Mouse (Mus musculus): ENCODE results near the gene Stat4. TPM values are rescaled to one million over a fixed set of nuclear protein-coding genes. Genes with fewer than 3 reads are reported as not detected.

The Stat4 gene
- polyA plus RNA-seq, 1 experiment from 2014 or later, result 0.95 TPM

DNA sequence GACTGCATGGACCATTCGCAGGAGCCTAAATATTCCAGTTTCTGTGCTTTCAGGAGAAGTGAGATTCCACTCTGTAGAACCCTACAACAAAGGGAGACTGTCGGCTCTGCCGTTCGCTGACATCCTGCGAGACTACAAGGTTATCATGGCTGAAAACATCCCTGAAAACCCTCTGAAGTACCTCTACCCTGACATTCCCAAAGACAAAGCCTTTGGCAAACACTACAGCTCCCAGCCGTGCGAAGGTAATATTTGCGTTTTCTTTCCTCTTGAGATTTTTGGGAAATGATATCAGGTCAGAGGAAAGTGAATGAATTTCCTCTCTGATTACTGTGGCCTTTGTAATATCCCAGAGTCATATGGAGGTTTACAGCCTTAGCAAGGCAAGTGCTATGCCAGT is 115.8 kb downstream of the Stat4 start:
- 93% methylated on average over 8 of the region's 8 CpGs for WGBS
- no peak overlapping the region for H3K27ac ChIP-seq (ENCODE audit: low read depth, low read length)
- H3K9me3 ChIP-seq (ENCODE audit: control insufficient read depth, low read length), result no peaks in the 10 kb centered on the region
- H3K36me3 ChIP-seq (ENCODE audit: control insufficient read depth, insufficient read depth, low read length), result no peaks in the 10 kb centered on the region
- ATAC-seq (ENCODE audit: low FRiP score, low TSS enrichment), result no peak
- H3K9ac ChIP-seq (ENCODE audit: low read depth, low read length), result no peak overlapping the region
- H3K4me1 ChIP-seq (ENCODE audit: control insufficient read depth, insufficient read depth, low read length), result no peaks in the 10 kb centered on the region
- no peaks in the 10 kb centered on the region for H3K27me3 ChIP-seq (ENCODE audit: control insufficient read depth, insufficient read depth, low read length)
- no peak overlapping the region for H3K4me2 ChIP-seq (replicated peaks; ENCODE audit: low read depth, low read length)
- H3K4me3 ChIP-seq (ENCODE audit: low read length), result no peak overlapping the region

DNA sequence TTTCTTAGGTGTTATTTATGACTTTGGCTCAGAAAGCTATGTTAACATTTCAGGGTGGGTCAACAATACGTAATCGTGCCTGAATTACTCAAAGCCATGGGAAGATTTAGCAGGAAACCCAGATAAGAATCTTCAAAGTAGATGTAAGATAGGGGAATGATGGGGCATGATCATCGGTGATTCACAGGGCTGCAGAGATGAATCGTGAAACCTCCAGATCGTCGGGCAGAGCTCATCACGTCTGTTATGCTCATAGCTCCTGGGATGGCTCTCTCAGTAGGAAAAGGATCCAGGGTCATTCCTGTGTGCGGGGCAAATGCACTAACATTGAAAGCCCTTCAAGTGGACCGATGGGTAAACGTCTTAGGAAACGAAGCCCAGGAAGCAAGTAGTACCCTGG is 120.3 kb downstream of the Stat4 start:
- Histone ChIP-seq H3K27ac (ENCODE audit: low read depth, low read length) (no peak overlapping the region), H3K36me3 (ENCODE audit: control insufficient read depth, insufficient read depth, low read length) (no peaks in the 10 kb centered on the region), H3K9ac (ENCODE audit: low read depth, low read length) (no peak overlapping the region), H3K27me3 (ENCODE audit: control insufficient read depth, insufficient read depth, low read length) (no peaks in the 10 kb centered on the region), H3K4me2 (replicated peaks; ENCODE audit: low read depth, low read length) (no peak overlapping the region), H3K4me3 (ENCODE audit: low read length) (no peak overlapping the region), H3K4me1 (ENCODE audit: control insufficient read depth, insufficient read depth, low read length) (no peaks in the 10 kb centered on the region), H3K9me3 (ENCODE audit: control insufficient read depth, low read length) (no peaks in the 10 kb centered on the region)
- no peak for ATAC-seq (ENCODE audit: low FRiP score, low TSS enrichment)
- WGBS, result 78% methylated on average over 11 of the region's 11 CpGs

DNA sequence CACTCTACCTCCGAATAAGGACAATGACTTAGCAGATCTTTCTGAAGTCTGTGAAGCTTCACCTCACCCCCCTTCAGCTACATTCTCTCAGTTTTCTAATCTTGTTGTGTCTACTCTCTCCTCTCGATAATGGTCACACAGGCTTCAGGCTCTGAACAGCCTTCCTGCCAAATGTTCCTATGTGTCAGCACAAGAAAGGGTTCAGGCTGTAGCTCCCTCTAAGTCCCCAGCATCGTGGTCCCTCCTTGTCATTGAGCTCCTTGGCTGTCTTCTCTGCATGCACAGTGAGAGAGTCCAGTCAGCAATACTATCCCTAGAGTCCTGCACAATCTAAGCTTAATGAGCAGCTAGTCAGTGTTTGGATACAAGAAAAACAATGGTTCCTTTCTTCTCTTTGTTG is 124.3 kb downstream of the Stat4 start:
- H3K4me3 ChIP-seq (ENCODE audit: low read length), result no peak overlapping the region
- H3K27ac ChIP-seq (ENCODE audit: low read depth, low read length), result no peak overlapping the region
- H3K4me2 ChIP-seq (replicated peaks; ENCODE audit: low read depth, low read length), result no peak overlapping the region
- H3K4me1 ChIP-seq (ENCODE audit: control insufficient read depth, insufficient read depth, low read length), result 0 out of 2 replicates have a peak, but pooled peaks cover 5% of the 10 kb centered on the region
- 76% methylated on average over 3 of the region's 3 CpGs for WGBS
- H3K27me3 ChIP-seq (ENCODE audit: control insufficient read depth, insufficient read depth, low read length), result no peaks in the 10 kb centered on the region
- H3K9ac ChIP-seq (ENCODE audit: low read depth, low read length), result no peak overlapping the region
- no peaks in the 10 kb centered on the region for H3K36me3 ChIP-seq (ENCODE audit: control insufficient read depth, insufficient read depth, low read length)
- no peak for ATAC-seq (ENCODE audit: low FRiP score, low TSS enrichment)
- H3K9me3 ChIP-seq (ENCODE audit: control insufficient read depth, low read length), result no peaks in the 10 kb centered on the region

DNA sequence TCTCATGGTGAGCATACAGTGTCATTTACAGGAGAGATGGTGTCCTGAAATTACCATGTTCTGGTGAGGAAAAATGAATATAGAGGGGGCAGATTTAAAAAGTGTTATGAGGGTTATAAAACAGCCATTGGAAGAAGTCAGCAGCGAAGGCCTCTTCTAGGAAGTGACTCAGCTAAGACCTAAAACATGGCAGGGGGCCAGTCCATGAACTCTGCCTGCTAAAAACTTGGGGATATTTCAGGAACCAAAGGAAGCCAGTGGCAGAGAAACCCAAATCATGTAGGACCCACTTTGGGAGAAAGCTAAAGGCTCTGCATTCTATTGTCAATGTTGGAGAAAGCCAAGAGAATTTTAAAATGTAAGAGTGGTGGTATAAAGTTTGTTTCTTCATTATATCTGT is 125.4 kb downstream of the Stat4 start:
- H3K27me3 ChIP-seq (ENCODE audit: control insufficient read depth, insufficient read depth, low read length), result no peaks in the 10 kb centered on the region
- H3K4me2 ChIP-seq (replicated peaks; ENCODE audit: low read depth, low read length), result no peak overlapping the region
- H3K4me3 ChIP-seq (ENCODE audit: low read length), result no peak overlapping the region
- 84% methylated on average over 1 of the region's 1 CpGs for WGBS
- H3K27ac ChIP-seq (ENCODE audit: low read depth, low read length), result no peak overlapping the region
- H3K9ac ChIP-seq (ENCODE audit: low read depth, low read length), result no peak overlapping the region
- no peak for ATAC-seq (ENCODE audit: low FRiP score, low TSS enrichment)
- 0 out of 2 replicates have a peak, but pooled peaks cover 5% of the 10 kb centered on the region for H3K4me1 ChIP-seq (ENCODE audit: control insufficient read depth, insufficient read depth, low read length)
- no peaks in the 10 kb centered on the region for H3K36me3 ChIP-seq (ENCODE audit: control insufficient read depth, insufficient read depth, low read length)
- no peaks in the 10 kb centered on the region for H3K9me3 ChIP-seq (ENCODE audit: control insufficient read depth, low read length)

DNA sequence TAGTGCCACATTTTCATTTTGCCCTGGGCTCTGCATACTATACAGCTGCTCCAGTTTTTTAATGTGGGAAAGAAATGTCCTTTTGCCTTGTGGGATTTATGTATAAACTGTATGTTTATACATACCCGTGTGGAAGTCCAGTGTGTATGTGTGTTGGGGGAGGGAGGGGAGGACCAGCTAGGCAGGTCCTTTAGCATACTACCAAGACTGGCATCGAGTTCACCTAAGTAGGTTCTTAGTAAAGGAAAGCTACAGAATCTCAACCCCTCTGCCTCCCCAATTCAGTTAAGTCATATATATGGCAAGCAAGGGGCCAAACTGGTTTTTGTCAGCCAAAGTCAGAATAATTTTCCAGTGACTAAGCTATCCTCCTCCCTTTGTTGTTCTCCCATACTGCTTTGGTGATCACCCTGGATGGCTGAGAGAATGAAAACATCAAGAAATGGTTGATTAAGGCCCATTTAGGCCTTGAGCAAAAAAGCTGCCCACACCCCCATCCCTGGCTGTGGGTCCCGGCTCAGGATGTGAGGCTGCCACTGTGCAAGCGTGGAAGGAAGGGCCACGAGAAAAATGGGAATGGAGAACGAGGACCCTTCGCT is 126.2 kb downstream of the Stat4 start:
- Histone ChIP-seq H3K4me1 (ENCODE audit: control insufficient read depth, insufficient read depth, low read length) (0 out of 2 replicates have a peak, but pooled peaks cover 5% of the 10 kb centered on the region), H3K4me3 (ENCODE audit: low read length) (peak overlapping the region; percentile 33), H3K36me3 (ENCODE audit: control insufficient read depth, insufficient read depth, low read length) (no peaks in the 10 kb centered on the region), H3K9ac (ENCODE audit: low read depth, low read length) (peak overlapping the region; percentile 53; the same call in 1 of the 2 replicates), H3K9me3 (ENCODE audit: control insufficient read depth, low read length) (no peaks in the 10 kb centered on the region), H3K27me3 (ENCODE audit: control insufficient read depth, insufficient read depth, low read length) (no peaks in the 10 kb centered on the region), H3K27ac (ENCODE audit: low read depth, low read length) (no peak overlapping the region), H3K4me2 (replicated peaks; ENCODE audit: low read depth, low read length) (peak overlapping the region; percentile 51)
- 26% methylated on average over 7 of the region's 7 CpGs for WGBS
- peak; percentile 32 for ATAC-seq (ENCODE audit: low FRiP score, low TSS enrichment)

DNA sequence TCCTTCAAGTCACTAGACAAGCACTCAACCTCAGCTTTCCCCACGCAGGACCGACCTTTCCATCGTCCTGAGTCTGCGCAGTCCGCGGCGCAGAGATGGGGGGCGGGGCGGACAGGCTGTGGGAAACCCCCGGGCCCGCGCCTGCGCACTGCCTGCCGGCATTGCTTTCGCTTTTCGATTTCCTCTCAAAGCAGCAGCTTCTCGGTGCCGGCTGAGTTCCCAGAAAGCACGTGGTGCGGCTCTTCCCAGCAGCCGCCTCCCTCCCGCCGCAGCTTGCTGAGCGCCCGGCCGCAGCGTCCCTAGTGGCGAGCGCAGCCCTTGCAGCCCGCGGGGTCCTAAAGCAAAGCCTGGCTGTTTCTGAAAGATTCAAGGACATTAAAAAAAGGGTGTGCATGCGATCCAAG is 126.7 kb downstream of the Stat4 start:
- H3K27ac ChIP-seq (ENCODE audit: low read depth, low read length), result no peak overlapping the region
- H3K9ac ChIP-seq (ENCODE audit: low read depth, low read length), result peak overlapping the region; percentile 53; the same call in 1 of the 2 replicates
- H3K36me3 ChIP-seq (ENCODE audit: control insufficient read depth, insufficient read depth, low read length), result no peaks in the 10 kb centered on the region
- H3K9me3 ChIP-seq (ENCODE audit: control insufficient read depth, low read length), result no peaks in the 10 kb centered on the region
- 0 out of 2 replicates have a peak, but pooled peaks cover 5% of the 10 kb centered on the region for H3K4me1 ChIP-seq (ENCODE audit: control insufficient read depth, insufficient read depth, low read length)
- ATAC-seq (ENCODE audit: low FRiP score, low TSS enrichment), result peak; percentile 98
- H3K4me3 ChIP-seq (ENCODE audit: low read length), result peak overlapping the region; percentile 33
- WGBS, result under 1% methylated on average over 32 of the region's 32 CpGs
- H3K4me2 ChIP-seq (replicated peaks; ENCODE audit: low read depth, low read length), result peak overlapping the region; percentile 51
- no peaks in the 10 kb centered on the region for H3K27me3 ChIP-seq (ENCODE audit: control insufficient read depth, insufficient read depth, low read length)

DNA sequence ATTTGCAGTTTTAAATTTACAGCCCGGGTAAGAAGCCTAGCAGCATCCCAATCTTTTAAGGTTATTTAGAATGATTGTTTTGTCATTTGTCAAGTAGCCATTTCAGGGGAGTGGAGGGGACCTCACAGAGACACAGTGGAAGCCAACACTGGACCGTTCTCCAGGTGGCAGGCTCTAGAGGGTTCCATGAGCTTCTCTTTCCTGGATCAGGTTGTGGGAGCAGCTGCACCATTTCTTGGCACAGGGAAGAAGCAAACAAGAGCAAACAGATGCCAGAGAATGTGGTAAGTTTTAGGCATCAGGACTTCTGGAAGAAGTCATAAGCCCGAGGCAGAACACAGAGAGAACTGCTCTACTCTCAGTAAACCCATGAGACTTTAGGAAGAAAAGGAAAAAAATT is 129.5 kb downstream of the Stat4 start:
- Histone ChIP-seq H3K36me3 (ENCODE audit: control insufficient read depth, insufficient read depth, low read length) (no peaks in the 10 kb centered on the region), H3K4me2 (replicated peaks; ENCODE audit: low read depth, low read length) (no peak overlapping the region), H3K4me1 (ENCODE audit: control insufficient read depth, insufficient read depth, low read length) (0 out of 2 replicates have a peak, but pooled peaks cover 5% of the 10 kb centered on the region), H3K27me3 (ENCODE audit: control insufficient read depth, insufficient read depth, low read length) (no peaks in the 10 kb centered on the region), H3K9me3 (ENCODE audit: control insufficient read depth, low read length) (no peaks in the 10 kb centered on the region), H3K4me3 (ENCODE audit: low read length) (no peak overlapping the region), H3K9ac (ENCODE audit: low read depth, low read length) (no peak overlapping the region), H3K27ac (ENCODE audit: low read depth, low read length) (no peak overlapping the region)
- WGBS, result 84% methylated on average over 3 of the region's 3 CpGs
- ATAC-seq (ENCODE audit: low FRiP score, low TSS enrichment), result no peak

DNA sequence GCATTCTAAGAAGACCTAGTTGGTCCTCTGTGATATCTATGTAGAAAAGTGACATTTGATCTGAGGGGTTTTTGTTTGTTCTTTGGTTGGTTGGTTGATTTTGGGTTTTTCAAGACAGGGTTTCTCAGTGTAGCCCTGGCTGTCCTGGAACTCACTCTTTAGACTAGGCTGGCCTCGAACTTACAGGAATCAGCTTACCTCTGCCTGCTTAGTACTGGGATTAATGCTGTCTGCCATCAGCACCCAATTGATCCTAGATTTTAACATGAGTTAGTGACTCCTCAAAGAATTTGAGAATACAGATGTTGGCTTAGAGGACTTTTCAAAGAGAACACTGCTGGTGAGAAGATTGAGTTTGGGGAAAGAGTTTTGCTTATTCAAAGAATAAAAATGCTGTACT is 130.8 kb downstream of the Stat4 start:
- no peaks in the 10 kb centered on the region for H3K27me3 ChIP-seq (ENCODE audit: control insufficient read depth, insufficient read depth, low read length)
- H3K4me2 ChIP-seq (replicated peaks; ENCODE audit: low read depth, low read length), result no peak overlapping the region
- H3K4me3 ChIP-seq (ENCODE audit: low read length), result no peak overlapping the region
- no peak overlapping the region for H3K27ac ChIP-seq (ENCODE audit: low read depth, low read length)
- H3K9ac ChIP-seq (ENCODE audit: low read depth, low read length), result no peak overlapping the region
- H3K9me3 ChIP-seq (ENCODE audit: control insufficient read depth, low read length), result no peaks in the 10 kb centered on the region
- no peaks in the 10 kb centered on the region for H3K36me3 ChIP-seq (ENCODE audit: control insufficient read depth, insufficient read depth, low read length)
- no peak for ATAC-seq (ENCODE audit: low FRiP score, low TSS enrichment)
- 0 out of 2 replicates have a peak, but pooled peaks cover 5% of the 10 kb centered on the region for H3K4me1 ChIP-seq (ENCODE audit: control insufficient read depth, insufficient read depth, low read length)
- 97% methylated on average over 1 of the region's 1 CpGs for WGBS

DNA sequence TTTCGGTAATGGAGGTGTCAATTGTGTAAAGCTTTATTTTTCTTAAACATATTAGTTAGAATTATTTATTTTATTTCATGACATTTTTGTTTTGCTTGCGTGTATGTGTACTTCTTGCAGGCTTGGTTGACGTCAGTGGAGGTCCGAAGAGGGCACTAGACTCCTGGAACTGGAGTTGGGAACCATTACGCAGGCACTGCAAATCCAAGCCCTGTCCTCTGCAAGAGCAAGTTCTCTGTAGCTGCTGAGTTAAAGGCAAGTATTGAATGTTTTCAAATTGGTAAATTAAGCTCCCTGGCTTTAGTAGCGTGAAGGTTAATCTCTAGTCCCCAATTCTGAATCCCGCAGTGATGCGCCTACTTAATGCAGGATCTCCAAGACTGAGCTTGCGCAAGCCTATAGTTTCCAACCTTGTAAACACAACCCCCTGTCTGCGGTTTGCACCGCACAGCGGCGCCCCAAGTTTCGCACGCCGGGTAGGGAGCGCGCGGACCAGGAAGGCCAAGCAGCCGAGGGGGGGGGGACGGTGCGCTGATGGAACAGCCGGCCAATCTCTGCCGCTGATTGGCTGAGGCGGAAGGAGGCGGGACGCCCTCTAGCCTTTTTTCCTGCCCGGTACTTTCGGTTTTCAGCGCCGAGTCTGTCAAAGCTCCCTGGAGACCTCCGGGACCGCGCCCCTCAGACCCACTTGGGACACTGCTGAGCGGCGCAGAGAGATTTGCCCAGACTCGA is 132.1 kb downstream of the Stat4 start, which contains the start of gene Stat1:
Stat1 (plus strand) TSS at position 581 of the 732 bp plus-strand sequence.
- H3K9me3 ChIP-seq (ENCODE audit: control insufficient read depth, low read length), result no peaks in the 10 kb centered on the region
- peak; percentile 96 for ATAC-seq (ENCODE audit: low FRiP score, low TSS enrichment)
- no peaks in the 10 kb centered on the region; the same call in 1 of the 2 replicates for H3K36me3 ChIP-seq (ENCODE audit: control insufficient read depth, insufficient read depth, low read length)
- peak within 1 kb of the TSS; percentile 85 for H3K4me2 ChIP-seq (replicated peaks; ENCODE audit: low read depth, low read length)
- H3K27me3 ChIP-seq (ENCODE audit: control insufficient read depth, insufficient read depth, low read length), result no peaks in the 10 kb centered on the region
- no peaks in the 10 kb centered on the region for H3K4me1 ChIP-seq (ENCODE audit: control insufficient read depth, insufficient read depth, low read length)
- H3K9ac ChIP-seq (ENCODE audit: low read depth, low read length), result peak within 1 kb of the TSS; percentile 61
- no peak within 1 kb of the TSS; the same call in 1 of the 2 replicates for H3K27ac ChIP-seq (ENCODE audit: low read depth, low read length)
- peak within 1 kb of the TSS; percentile 78 for H3K4me3 ChIP-seq (ENCODE audit: low read length)
- 5% methylated on average over 37 of the region's 37 CpGs for WGBS

Measured in kidney, embryonic 14.5 days (tissue).